Mouse (Mus musculus): ENCODE measurements around the gene Actg2. TPM values are rescaled to one million over a fixed set of nuclear protein-coding genes. Genes with fewer than 3 reads are reported as not detected.
A peak's percentile ranks its signal among the peaks of the same experiment; 100 is the strongest.
"Not testable (repeated sequence)": the region's sequence is repeated elsewhere in the genome, so short reads cannot be mapped to it uniquely, and the experiment has no call there.

Actg2 gene
- polyA plus RNA-seq (2012; rRNA removed): 8,061 and 9,269 TPM in 2 replicates

DNA sequence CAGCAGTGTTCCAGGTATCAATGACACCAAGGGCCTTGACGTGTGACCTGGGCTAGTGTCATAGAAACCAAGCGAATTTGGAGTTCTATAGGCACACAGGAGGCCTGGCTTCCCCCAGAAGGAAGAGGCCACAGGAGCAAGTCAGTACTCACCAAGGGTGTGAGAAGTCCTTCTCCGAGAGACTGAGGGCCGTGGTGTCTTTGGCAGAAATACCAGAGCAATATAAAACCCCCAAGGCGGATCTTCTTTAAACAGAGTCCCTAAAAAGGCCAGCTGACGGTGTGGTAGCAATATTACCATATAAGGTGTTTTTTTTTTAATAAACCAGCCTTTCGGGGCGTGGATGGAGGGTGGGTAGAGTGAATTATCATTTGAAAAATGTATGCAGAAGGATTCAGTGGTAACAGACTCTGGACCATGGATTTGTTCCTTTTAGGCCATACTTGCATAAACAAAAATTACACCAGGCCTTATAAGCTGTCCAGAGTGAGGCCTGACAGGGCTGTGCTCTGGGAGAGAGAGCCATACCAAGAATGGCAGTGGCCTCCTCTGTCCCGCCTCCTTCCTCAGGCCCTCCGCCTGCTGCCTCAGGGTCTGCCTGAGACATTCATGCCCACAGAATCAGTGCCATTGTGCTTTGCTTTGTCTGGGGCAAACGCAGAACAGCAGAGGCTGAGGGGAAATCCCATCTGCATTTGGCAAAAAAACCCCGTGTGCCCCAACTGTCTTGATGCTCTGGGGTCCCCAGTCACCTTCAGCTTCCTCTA is at the start of gene Actg2:
Actg2 (minus strand) TSS at position 238 of the 767 bp plus-strand sequence.
- DNase-seq (ENCODE audit: low spot score): no peak

DNA sequence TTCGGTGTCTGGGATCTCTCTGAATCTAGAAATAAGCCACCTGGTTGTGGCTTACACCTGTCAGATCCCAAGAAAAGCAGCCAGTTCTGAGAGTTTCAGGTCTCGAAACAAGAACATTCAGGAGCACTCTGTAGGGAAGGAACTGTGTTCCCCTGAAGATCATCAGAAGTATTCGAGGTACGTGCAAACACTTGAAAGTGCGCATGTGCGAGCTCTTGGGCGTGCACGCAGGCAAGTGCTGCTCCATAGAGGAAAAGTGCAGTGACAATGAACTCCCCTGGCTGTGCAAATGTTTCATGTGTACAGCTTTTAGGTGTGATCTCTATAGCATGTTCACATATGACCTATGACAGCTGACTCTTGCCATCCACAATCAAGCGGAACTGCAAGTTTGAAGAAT is 49.3 kb upstream of the Actg2 start:
- not testable (repeated sequence) for DNase-seq (ENCODE audit: low spot score)

DNA sequence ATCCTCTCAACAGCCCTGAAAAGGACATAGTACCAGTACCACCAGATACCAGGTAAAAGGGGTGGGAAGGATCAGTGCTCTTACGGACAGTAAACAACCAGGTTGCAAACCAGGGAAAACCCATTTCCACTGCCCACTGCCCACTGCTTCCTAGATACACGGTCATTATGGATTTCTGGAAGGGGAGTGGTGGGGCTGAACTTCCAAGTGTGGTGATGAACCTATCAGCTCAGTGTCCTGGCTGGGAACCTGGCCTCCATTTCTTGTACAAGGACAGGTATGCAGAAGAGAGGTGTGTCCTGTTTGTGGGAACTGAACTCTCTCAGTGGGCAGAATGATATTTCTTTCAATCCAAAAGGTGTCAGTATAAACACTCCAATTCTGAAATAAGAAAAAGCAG is 47.5 kb upstream of the Actg2 start:
- DNase-seq (ENCODE audit: low spot score): no peak

DNA sequence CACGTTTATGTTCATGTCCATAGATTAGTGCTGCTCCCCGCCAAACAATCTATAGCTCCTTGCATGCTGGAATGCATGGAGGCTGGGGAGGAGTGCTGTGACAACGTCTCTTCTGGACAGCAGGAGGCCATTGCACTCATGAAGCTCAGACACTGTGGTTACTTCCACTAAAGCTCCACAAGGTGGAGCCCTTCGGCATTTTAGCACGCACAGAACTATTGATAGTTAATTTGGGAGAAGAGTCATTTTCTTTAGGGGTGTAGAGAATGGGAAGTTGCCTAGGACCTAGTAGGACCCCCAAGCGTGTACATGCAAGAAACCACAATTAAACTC is 46.8 kb upstream of the Actg2 start:
- DNase-seq (ENCODE audit: low spot score): no peak

DNA sequence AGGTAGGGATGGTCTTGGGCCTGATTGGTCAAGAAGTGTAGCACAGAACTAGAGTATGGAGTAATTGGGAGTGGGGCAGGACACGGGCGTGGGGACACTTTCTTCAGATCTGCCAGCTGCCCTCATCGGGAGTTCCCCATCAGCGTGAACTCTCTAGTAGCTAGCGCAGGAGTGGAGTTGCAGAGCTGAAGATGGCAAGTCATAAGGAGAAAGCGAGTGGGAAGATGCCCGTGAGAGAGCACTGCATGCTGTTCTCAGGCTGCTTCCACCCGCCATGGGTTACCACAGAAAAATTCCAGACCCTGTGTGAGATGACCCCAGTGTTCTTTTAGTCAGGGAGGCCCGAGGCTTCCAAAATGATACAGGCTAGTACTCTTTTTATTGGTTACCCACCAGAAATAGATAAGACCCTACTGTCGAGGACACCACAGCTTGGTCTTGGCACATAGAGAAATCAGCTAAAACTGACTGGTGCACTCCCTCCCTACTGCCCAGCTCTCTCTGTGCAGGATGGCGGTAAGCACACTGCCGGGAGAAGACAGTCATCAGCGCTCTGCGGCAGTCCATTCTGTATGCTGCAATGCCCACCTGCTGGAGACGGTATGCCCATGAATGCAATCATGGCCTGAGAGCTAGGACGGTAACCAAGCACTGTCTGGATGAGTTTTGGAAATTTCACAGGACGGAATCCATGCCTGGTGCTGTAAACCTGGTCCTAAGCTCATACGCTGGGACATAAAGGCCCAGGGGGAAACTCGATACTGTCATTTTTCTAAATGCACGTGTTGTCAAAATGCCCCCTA is 46.3 kb upstream of the Actg2 start:
- no peak for DNase-seq (ENCODE audit: low spot score)

DNA sequence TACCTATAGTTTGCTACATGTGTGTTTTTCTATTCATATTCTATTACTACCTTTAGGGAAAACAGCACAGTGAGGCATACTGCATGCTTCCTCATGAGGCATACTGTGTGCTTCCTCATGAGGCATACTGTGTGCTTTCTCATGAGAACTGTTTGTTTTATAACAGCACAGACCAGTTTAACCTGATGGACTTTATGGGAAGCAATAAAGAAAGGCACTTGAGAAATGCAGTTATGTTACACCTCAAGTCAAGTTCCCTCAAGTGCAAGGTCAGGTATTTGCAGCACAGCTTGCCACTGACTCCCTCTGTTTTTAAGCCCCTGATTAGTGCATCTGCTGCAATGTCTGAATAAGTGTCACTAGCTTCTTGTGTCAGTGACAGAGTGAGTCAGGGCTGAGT is 41.5 kb upstream of the Actg2 start:
- DNase-seq (ENCODE audit: low spot score): no peak

DNA sequence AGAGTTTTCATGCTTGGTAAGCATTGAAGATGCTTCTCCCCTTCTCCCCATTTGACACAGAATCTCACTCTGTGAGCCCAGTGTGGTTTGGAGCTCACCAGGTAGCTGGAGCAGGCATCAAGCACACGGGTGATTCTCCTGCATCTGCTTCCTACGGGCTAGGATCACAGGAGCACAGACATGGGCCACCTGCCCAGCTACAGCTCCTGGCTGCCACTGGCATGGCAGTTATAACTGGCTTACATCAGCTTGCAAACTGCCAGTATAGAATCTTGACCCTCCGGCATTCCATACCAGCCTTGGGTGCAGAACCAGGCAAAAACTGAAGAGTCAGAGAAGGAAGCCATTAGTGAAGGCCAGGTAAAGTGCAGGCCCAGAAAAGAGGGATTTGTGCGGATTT is 39.5 kb upstream of the Actg2 start:
- DNase-seq (ENCODE audit: low spot score): no peak

DNA sequence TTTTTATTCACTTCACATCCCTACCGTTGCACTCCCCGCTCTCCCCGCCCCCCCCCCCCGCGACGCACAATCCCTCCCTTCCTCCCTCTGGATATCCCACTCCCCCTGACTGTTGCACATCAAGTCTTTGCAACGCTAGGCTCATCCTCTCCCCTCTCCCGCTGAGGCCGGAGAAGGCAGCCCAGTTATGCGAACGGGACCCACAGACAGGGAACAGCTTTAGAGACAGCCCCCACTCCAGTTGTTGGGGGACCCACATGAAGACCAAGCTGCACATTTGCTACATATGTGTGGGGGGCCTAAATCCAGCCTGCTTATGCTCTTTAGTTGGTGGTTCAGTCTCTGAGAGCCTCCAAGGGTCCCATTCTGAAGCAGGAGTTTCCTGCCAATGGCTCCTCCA is 36.6 kb upstream of the Actg2 start, which contains the start of gene Stambp:
Stambp (minus strand) TSS at position 59 of the 400 bp plus-strand sequence.
- DNase-seq (ENCODE audit: low spot score): no peak

DNA sequence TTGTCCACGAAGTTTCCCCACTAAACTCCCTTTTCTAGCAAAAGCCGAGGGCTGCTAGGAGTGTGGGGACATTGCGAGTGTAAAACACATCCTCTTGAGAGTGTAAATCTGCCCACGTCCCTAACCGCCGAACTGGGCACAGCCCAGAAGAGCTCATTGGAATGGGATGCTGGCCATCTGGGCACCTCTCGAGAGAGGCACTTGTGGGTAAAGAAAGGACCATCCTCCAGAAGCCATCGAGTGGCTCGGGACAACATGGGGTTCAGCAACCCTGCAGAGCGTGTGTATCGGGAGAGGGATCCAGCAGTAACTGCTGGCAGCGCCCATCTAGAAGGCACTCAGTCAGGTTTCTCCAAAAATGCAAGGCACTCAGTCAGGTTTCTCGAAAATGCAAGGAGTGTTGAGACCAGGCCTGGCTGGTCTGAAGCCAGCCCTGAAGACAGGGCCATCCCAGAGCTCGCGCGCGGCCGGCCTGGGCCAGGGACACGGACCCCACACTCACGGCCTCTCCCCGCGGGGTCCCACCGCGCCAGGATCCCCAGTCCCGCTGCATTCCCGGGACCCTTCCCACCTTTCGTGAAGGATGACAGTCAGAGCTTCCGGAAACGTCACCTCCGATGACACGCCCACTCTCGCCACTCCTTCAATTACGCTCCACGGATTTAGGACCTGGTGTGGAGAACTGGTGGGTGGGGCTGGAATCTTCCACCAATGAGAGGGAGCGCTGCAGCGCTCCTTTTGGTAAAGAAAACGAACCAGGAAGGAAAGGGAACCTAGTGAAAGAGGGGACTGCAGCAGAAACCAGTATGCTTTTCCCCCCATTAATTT is 36.0 kb upstream of the Actg2 start:
- peak; percentile 64 for DNase-seq (ENCODE audit: low spot score)

DNA sequence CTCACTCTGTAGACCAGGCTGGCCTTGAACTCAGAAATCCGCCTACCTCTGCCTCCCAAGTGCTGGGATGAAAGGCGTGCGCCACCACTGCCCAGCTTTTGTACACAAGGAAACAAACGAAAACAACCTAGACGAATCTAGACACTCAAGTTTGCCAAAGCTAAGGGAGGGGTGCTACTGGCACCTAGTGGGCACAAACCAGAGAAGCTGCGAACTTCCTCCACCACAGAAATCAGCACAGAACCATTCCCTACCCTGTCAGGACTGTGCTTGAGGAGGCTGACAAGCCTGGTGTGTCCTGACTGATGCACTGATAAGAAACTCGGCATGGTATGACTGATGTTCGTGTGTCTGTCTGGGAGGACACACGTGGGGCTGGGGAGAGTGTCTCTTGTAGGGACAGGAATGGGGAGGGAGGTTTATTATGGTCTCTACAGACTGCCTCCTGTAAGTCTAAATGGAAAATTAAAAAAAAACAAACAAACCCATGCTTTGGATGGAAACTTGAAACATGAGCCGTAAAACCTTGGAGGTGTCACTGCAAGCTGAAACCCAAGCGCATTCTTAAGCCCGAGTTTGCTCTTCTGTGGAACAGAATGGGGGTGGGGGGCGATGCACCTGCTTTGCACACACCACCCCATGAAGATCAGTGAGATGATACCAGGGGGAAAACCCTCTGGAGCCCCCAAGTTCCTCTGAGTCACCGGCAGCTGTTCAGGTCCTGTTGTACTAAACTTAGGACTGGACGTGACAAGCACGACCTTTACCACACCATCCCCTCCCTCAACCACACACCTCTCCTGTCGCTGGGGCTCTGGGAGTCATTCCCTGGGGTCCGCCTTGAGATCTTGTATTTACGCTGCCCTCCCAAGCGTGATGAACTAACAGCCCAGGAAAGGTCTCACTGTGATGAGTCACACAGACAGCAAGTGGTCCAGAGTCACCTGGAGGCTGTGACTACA is 33.1 kb upstream of the Actg2 start:
- no peak for DNase-seq (ENCODE audit: low spot score)

DNA sequence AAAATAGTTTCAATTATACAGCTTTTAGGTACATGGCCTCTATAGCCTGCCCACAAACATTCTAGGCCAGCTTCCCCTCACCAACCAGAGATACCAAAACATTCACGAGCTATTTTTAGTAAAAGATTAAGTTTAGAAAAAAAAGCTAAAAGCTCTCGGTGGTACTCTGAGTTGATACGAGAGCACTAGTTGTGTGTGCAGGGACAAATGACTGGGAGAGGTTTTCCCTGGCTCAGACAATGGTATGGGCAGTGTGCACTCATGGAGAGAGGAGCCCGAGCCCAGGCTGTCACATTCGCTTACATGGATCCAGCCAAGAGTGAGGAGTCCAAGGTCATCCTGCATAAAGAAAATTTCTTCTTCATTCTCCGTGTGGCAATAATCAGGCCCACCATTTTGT is 19.9 kb upstream of the Actg2 start:
- no peak for DNase-seq (ENCODE audit: low spot score)

DNA sequence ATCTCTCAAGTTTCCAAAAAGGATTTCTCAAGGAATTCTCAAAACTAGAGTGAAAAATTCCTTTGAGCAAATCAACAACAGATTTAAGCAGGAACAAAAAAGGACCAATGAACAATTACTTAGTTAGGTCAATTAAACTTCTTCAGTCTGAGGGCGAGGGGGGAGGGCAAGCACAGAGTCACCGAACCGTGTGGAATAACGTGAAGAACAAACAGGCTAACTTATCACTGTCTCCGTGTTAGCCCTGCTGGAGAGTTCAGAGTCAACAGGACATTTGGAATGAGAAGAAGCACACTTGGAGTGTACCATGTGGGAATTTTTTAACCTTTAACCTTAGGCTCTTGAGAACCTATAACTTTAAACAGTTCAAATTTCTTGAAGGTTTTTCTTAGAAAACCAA is 12.3 kb upstream of the Actg2 start:
- no peak for DNase-seq (ENCODE audit: low spot score)

DNA sequence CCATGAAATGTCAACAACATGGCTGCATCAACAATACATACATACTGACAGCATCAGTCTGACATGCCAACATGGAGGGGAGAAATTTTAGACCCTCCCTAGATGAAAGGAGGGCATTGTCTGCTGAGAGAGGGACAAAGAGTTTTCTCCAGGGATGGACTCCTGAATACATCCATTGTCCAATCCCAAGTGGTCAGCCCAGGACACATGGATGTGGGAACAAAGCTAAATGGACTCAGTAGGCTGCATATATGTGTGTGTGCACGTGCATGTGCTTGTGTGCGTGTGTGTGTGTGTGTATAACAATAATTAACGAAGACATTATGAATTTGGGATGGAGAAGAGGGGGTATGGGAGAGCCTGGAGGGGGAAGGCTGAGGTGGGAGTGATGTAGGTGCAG is 9.7 kb upstream of the Actg2 start:
- DNase-seq (ENCODE audit: low spot score): no peak

DNA sequence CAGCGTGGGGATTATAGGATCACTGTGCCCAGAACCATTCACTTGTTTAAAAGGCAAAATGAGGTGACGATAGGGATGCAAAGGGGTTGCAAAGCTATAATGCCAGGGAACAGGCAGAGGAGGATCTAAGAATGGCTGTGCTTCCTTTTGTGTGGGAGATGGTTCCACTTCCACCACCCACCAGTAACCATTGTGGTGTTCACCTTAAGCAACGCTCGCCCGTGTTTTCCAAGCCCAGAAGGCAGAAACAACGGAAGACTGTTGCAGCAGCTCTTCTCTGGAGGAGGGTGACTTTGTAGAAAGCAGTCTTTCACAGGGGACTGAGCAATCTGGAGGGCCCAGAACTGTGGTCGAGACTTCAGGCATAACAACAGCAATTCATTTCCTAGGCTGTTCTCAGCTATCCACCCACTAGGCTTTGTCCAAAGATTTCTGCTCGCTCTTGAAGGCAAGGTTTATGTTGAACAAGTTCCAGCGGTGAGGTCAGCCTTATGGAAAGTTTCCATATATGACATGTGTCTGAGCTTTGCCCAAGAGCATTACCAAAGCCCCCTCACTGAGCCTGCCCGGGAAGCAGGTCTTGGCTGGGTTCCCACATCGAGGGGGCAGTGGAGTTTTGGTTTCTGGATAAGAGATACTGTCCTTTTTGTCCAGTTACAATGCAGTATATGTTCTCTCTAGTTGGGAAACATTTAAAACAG is 5.8 kb upstream of the Actg2 start:
- DNase-seq (ENCODE audit: low spot score): no peak

DNA sequence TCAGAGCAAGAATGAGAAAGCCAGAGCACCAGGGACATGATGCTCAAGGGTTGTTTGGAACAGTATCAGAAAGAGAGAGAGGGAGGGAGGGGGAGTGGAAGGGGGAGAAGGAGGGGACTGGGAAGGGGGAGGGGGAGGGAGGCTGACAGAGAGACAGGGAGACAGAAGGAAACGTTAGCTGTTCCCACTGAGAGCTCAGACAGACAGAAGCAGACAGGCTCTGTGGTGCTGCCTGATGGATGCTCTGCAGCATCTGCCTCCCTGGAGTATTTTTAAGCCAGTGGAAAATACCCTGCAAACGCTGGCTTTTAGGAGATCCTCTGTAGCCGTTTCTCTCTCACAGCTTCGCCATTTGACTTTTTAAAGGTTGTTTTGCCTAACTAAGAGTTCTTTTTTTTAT is 4.0 kb upstream of the Actg2 start:
- DNase-seq (ENCODE audit: low spot score): no peak

DNA sequence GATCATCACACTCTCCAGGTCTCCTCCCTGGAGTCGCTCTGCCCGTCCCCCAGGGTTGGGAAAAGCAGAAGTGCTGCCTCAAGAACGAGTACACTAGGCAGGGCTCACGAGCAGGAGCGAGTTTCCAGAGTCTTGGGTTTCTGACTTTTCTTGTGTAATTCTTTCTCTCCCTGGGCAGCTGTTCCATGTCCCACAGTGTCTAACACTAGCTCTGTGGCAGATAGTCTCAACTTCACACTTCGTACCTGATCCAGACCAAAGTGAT is 662 bp upstream of the Actg2 start:
- DNase-seq (ENCODE audit: low spot score): no peak

DNA sequence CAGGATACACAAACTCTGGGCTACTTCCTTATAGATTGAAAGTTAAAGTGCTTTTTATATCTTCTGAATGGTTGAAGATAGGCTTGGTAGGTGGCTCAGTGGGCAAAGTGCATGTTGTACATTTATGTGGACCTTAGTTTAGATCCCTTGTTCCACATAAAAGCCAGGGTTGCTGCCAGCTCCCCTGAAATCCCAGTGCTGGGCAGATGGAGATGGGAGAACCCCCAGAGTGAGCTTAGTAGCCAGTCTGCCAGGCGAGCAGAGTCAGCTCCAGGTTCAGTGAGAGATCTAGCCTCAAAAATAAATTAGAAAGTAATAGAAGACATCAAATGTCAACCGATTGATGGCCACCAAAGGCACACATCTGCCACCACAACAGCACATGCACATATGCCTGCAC is 3.5 kb downstream of the Actg2 start:
- DNase-seq (ENCODE audit: low spot score): no peak

DNA sequence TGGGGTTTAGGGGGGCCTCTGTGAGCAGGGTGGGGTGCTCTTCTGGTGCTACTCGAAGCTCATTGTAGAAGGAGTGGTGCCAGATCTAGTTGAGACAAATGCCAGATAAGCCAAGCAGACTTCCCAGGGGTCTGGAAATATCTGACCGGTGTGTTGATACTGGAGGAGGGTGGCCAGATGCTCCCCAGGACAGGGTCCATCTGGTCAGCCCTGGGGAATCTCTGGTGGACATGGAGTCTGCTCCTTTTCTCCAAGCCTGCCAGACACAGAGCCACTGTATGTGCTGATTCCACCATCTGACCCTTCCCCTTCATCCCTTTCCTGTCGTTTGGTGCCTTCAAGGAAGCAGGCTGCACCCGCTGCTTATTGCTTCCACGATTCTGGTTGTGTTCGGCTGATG is 12.9 kb downstream of the Actg2 start:
- no peak for DNase-seq (ENCODE audit: low spot score)

DNA sequence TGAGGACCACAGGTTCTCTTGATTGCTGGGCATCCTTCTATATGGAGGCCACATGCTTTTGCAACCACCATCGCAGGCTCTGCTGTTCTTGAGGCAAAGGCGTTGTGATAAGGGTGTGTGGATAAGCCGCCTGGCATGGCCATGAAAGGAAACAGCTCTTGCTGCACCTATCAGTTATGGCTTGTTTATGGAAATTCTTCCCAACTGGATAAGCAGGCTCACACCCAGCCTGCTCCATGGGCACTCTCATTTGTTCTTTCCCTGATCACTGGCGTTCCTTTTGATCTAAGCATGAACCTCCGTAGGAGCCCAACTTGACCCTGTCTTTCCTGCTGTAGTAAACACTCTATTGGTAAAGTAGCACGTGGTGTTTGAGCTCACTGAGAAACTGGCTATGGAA is 14.3 kb downstream of the Actg2 start:
- DNase-seq (ENCODE audit: low spot score): no peak

DNA sequence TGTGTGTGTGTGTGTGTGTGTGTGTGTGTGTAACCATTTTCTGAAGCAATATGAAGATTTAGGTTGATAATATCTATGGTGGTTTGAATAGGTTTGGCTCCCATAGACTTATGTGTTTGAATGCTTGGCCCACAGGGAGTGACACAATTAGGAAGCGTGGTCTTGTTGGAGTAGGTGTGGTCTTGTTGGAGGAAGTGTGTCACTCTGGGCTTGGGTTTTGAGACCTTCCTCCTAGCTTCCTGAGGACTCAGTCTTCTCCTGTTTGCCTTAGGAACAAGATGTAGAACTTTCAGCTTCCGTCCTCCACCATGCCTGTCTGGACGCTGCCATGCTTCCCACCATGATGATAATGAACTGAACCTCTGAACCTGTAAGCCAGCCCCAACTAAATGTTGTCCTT is 17.4 kb downstream of the Actg2 start:
- no peak for DNase-seq (ENCODE audit: low spot score)

DNA sequence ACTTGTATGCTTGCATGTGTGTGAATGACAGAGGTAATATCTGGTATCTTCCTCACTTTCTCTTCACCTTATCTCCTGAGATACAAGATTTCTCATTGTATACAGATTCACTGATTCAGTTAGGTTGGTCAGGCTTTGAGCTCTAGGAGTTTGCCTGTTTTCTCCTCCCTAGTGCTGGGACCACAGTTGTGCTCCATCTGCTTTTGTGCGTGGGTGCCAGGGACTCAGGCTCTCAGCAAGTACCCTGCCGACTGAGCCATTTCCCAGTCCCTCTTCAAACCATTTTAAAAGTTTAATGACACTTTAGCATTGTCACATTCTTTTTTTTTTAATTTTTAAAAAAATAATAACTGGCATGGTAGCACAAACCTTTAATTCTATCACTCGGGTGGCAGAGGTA is 20.9 kb downstream of the Actg2 start:
- no peak for DNase-seq (ENCODE audit: low spot score)
